Mouse (Mus musculus): ENCODE results near the gene Bloc1s3. TPM values are rescaled to one million over a fixed set of nuclear protein-coding genes. Genes with fewer than 3 reads are reported as not detected.
"Not testable (repeated sequence)": the region's sequence is repeated elsewhere in the genome, so short reads cannot be mapped to it uniquely, and the experiment has no call there.

Gene Bloc1s3
- polyA plus RNA-seq, 1 experiment, result 11.0 TPM

DNA sequence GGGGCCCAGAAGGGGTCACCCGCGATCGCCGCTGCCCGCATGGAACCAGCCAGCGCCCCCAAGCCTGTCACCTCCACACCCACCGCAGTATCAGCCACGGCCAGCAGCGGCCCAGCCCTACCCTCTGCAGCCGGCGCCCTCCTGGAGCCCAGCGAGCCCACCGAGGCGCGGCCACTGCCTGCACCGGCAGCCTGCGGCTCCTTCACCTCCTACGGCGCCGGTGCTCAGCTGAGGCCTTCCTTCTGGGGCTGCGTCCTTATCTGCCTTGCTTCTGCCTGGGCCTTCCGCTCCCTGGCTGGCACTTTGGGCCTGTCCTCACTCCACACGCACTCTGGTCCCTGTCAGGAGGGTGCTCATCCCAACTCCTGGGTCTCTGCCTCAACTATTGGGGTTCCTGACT, 11.9 kb upstream of the Bloc1s3 start:
- Histone ChIP-seq H3K27ac (ENCODE audit: insufficient read depth, low read depth, low read length) (no peak overlapping the region), H3K4me1 (ENCODE audit: control insufficient read depth, insufficient read depth, low read length) (peaks cover 8% of the 10 kb centered on the region), H3K4me3 (ENCODE audit: insufficient read depth, low read length) (no peak overlapping the region)
- TF ChIP-seq POLR2A (IDR thresholded peaks at IDR 0.05; ENCODE audit: borderline replicate concordance, low read depth, low read length) (no peak), CTCF (IDR thresholded peaks at IDR 0.05; ENCODE audit: low read depth, low read length) (no peak)

DNA sequence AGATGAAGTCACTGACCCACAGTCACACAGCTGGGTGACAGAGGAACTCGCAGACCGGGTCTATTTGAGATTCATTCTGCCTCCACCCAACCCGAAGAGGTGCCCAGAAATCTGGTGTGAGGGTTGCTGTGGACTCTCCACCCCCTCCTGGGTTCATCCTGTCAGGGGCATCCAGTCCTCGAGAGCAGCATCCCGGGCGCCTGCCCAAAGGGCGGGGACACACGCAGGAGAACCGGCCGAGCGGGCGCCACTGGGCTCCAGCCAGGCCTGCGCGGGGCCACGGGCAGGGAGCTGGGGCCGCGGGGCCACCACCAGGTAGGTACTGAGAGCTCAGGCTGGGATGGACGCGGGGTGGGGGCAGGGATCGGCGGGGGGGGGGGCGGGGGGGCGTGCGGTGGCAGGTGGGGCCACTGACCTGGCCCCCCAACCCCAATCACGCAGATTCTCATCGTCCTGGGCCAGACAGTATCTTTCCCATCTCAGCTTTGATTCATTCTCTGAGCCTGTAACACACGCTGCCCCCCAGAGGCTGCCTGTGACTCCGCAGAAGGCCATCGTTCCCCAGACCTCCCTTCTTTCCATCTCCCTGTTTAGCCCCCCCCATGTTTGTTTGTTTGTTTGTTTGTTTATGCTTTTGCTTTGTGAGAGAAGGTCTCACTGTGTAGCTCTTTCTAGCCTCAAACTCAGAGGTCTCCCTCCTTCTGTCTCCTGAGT, 9.6 kb upstream of the Bloc1s3 start, which contains the start of gene Nkpd1:
Nkpd1 (plus strand) TSS at position 187 of the 714 bp plus-strand sequence.
- no peak within 1 kb of the TSS for H3K27ac ChIP-seq (ENCODE audit: insufficient read depth, low read depth, low read length)
- peaks cover 7% of the 10 kb centered on the region for H3K4me1 ChIP-seq (ENCODE audit: control insufficient read depth, insufficient read depth, low read length)
- TF ChIP-seq POLR2A (IDR thresholded peaks at IDR 0.05; ENCODE audit: borderline replicate concordance, low read depth, low read length) (no peak), CTCF (IDR thresholded peaks at IDR 0.05; ENCODE audit: low read depth, low read length) (no peak)
- no peak within 1 kb of the TSS for H3K4me3 ChIP-seq (ENCODE audit: insufficient read depth, low read length)

DNA sequence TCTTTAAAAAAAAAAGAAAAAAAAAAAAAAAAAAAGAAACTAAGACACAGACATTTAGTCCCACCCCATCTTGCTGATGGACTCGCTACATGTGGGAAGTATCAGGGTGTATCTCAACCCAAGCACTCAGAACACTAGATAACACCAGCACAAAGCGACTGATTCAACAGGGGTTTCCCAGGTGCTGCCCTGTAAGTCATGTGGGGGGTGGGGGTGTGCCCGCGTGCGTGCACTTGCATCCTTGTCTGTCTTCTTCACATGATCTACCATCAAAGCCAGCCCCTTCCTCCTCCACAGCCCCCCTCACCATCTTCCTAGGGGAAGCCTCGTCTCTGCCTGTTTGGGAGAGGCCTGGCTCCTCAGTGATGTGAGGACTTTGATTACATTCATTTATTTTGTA, 4.2 kb upstream of the Bloc1s3 start:
- H3K4me1 ChIP-seq (ENCODE audit: control insufficient read depth, insufficient read depth, low read length), result no peaks in the 10 kb centered on the region
- TF ChIP-seq CTCF (IDR thresholded peaks at IDR 0.05; ENCODE audit: low read depth, low read length) (no peak), POLR2A (IDR thresholded peaks at IDR 0.05; ENCODE audit: borderline replicate concordance, low read depth, low read length) (no peak)
- H3K4me3 ChIP-seq (ENCODE audit: insufficient read depth, low read length), result no peak overlapping the region
- no peak overlapping the region for H3K27ac ChIP-seq (ENCODE audit: insufficient read depth, low read depth, low read length)

DNA sequence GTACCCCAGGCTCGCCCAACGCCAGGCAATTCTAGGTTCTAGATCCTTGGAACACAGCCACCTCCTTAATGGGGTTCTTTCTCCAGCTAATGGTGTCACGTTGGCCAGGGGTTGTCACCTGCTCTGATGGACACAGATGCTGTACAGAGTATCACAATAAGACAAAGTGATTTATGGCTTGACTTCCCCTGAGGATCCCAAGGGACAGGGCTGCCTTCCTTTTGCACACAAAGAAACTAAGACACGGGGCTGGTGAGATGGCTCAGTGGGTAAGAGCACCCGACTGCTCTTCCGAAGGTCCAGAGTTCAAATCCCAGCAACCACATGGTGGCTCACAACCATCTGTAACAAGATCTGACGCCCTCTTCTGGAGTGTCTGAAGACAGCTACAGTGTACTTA, 3.8 kb upstream of the Bloc1s3 start:
- H3K4me3 ChIP-seq (ENCODE audit: insufficient read depth, low read length); H3K27ac ChIP-seq (ENCODE audit: insufficient read depth, low read depth, low read length); H3K4me1 ChIP-seq (ENCODE audit: control insufficient read depth, insufficient read depth, low read length): not testable (repeated sequence)

DNA sequence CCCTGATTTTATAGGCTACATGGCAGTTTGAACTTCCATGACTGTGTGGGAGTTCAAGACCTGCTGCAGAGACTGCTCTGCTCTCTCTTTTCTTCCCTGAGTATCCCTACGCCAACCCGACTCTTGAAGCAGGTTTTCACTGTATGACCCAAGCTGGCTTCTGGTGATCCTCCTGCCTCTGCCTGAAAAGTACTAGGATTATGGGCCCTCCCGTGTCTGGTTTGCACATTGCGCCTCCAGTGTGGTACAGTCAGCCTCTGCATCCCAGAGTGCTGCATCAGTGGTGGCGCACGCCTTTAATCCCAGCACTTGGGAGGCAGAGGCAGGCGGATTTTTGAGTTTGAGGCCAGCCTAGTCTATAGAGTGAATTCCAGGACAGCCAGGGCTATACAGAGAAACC, 1.6 kb upstream of the Bloc1s3 start:
- no peak overlapping the region for H3K27ac ChIP-seq (ENCODE audit: insufficient read depth, low read depth, low read length)
- peaks cover 3% of the 10 kb centered on the region; the same call in 1 of the 2 replicates for H3K4me1 ChIP-seq (ENCODE audit: control insufficient read depth, insufficient read depth, low read length)
- no peak for TF ChIP-seq POLR2A (IDR thresholded peaks at IDR 0.05; ENCODE audit: borderline replicate concordance, low read depth, low read length)
- TF ChIP-seq CTCF (IDR thresholded peaks at IDR 0.05; ENCODE audit: low read depth, low read length), result no peak
- H3K4me3 ChIP-seq (ENCODE audit: insufficient read depth, low read length), result peak overlapping the region; percentile 75

DNA sequence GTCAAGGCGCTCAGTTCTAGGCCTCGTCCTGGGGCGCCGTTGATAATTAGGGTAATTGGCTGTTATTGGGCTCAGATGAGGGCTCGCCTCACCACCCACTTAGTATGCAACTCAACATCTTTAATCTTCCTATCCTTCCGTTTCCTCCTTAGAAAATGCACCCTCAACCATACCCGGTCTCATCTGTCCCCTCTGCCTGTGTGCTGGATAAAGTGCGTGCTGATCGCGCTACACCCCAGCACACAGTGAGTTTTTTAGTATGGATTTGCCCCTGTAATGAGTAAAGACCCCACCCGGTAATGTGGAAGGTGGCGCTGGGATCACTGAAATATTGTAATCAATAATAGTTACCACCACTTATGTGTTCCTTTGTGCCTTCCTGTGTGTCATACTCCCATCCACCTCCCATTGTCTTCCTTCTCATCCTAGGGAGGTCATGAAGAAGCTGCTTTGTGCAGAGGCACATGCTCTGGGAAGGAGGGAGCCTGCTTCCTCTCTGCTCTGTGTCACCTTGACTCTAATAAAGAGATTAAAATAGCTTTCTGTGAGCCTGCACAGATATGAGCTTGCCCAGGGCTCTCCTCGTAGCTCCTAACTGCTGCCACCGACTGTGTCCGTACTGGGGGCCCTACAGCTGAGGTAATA, 879 bp upstream of the Bloc1s3 start:
- H3K4me3 ChIP-seq (ENCODE audit: insufficient read depth, low read length), result peak overlapping the region; percentile 75
- TF ChIP-seq CTCF (IDR thresholded peaks at IDR 0.05; ENCODE audit: low read depth, low read length) (no peak), POLR2A (IDR thresholded peaks at IDR 0.05; ENCODE audit: borderline replicate concordance, low read depth, low read length) (no peak)
- peak overlapping the region; percentile 47 for H3K27ac ChIP-seq (ENCODE audit: insufficient read depth, low read depth, low read length)
- H3K4me1 ChIP-seq (ENCODE audit: control insufficient read depth, insufficient read depth, low read length), result peaks cover 3% of the 10 kb centered on the region; the same call in 1 of the 2 replicates

DNA sequence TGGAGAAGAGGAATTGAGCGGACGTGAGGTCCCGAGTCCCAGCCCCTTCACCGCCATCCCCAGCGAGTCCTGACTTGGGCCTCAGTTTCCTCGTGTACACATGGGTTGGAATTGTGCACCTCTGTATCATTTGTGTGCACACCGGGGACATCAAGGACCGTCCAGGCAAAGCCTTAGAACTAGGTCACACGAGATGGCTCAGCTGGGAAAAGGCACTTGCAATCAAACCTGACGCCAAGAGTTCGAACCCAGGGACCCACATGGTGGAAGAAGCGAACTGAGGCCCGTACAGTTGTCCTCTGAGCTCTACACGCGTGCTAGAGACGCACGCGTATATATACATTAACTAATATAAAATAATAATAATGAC, 570 bp downstream of the Bloc1s3 start:
- TF ChIP-seq CTCF (IDR thresholded peaks at IDR 0.05; ENCODE audit: low read depth, low read length), result no peak
- TF ChIP-seq POLR2A (IDR thresholded peaks at IDR 0.05; ENCODE audit: borderline replicate concordance, low read depth, low read length), result no peak
- peak overlapping the region; percentile 91 for H3K27ac ChIP-seq (ENCODE audit: insufficient read depth, low read depth, low read length)
- peak overlapping the region; percentile 75 for H3K4me3 ChIP-seq (ENCODE audit: insufficient read depth, low read length)
- peaks cover 6% of the 10 kb centered on the region for H3K4me1 ChIP-seq (ENCODE audit: control insufficient read depth, insufficient read depth, low read length)

DNA sequence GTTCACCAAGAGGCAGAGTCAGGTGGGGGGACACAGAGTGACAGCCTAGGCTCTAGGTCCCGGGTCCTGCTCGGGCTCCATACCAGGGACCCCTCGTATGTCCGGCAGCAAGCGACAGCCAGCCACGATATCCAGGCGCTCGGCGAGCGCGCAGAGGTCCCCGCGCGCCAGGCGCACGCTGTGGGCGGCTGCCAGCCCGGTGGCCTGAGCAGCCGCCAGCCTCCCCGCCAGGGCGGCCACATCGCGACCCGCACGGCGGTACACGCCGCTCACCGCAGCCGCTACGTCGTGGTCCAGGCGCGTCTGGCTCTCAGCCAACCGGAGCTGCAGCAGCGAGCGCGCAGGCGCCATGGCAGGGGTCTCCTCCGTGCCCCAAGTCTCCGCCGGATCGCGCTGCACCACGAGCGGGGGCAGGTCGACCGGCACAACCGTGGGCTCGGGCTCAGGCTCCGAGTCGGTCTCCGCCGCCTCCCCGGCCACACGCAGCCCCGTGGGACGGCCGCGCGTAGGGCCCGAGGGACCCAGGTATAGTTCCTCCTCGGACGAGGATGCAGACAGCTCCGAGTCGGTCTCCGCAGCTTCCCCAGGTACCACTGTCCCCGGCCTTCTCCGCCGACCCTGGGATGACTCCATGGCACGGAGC, 1.1 kb downstream of the Bloc1s3 start:
- Histone ChIP-seq H3K27ac (ENCODE audit: insufficient read depth, low read depth, low read length) (peak overlapping the region; percentile 91), H3K4me1 (ENCODE audit: control insufficient read depth, insufficient read depth, low read length) (peaks cover 10% of the 10 kb centered on the region), H3K4me3 (ENCODE audit: insufficient read depth, low read length) (peak overlapping the region; percentile 75)
- TF ChIP-seq POLR2A (IDR thresholded peaks at IDR 0.05; ENCODE audit: borderline replicate concordance, low read depth, low read length), result no peak
- no peak for TF ChIP-seq CTCF (IDR thresholded peaks at IDR 0.05; ENCODE audit: low read depth, low read length)

DNA sequence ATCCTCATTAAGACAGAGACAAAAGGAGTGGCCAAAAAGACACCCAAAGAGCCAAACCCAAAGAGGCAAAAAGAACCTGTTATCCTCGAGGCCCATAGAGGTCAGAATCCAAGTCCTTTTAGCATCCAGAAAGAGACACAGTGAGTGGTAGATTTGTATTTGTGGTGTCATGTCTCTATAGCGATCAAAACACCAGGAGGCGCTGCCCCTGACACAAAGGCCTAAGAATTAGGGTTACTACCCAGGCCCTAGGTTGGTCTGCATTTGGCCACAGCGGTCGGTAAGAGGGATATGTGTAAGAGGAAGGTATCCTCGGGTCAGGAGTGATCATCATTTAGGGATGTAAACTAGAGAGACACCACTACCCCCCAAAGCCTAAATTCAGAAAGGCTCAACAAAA, 1.8 kb downstream of the Bloc1s3 start:
- peak overlapping the region; percentile 75; the same call in 1 of the 2 replicates for H3K4me3 ChIP-seq (ENCODE audit: insufficient read depth, low read length)
- H3K4me1 ChIP-seq (ENCODE audit: control insufficient read depth, insufficient read depth, low read length), result peaks cover 18% of the 10 kb centered on the region
- no peak overlapping the region for H3K27ac ChIP-seq (ENCODE audit: insufficient read depth, low read depth, low read length)
- TF ChIP-seq POLR2A (IDR thresholded peaks at IDR 0.05; ENCODE audit: borderline replicate concordance, low read depth, low read length) (no peak), CTCF (IDR thresholded peaks at IDR 0.05; ENCODE audit: low read depth, low read length) (no peak)

DNA sequence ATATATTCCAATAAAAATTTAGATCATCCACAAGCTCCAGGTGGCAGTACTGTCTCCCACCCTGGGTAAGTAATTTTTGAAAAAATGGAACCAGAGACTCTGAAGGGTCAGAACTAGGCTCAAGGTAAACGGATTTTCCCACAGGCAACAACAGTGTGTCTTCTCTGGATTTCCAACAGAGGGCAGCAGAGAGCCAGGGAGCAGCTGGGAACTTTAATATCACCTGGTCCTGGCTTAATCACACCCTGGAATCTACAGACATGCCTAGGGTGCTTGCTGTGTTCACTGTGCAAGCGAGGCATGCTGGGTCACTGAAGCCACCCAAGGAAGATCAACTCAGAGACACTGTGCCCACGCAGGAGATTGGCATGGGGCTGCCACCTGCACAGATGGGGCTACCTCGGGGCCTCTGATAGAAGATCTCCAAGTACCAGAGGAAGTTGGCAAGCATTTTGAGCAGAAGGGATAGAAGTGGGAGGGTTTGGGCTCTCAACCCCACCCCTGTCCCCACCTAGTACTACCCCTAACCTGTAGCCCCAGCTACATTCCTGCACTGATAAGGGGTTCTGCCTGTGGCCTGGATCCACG, 4.6 kb downstream of the Bloc1s3 start:
- no peak overlapping the region for H3K27ac ChIP-seq (ENCODE audit: insufficient read depth, low read depth, low read length)
- no peak overlapping the region for H3K4me3 ChIP-seq (ENCODE audit: insufficient read depth, low read length)
- peaks cover 28% of the 10 kb centered on the region for H3K4me1 ChIP-seq (ENCODE audit: control insufficient read depth, insufficient read depth, low read length)
- no peak for TF ChIP-seq POLR2A (IDR thresholded peaks at IDR 0.05; ENCODE audit: borderline replicate concordance, low read depth, low read length)
- peak; percentile 62 for TF ChIP-seq CTCF (IDR thresholded peaks at IDR 0.05; ENCODE audit: low read depth, low read length)

Data from bone marrow macrophage, adult 2 months (primary cell).